ENCODE assay signal across 24 mouse cellular contexts in genomic region chr10:82680769-82681168, GRCm38 (mm10). TPM values are rescaled to one million over a fixed set of nuclear protein-coding genes. Genes with fewer than 3 reads are reported as not detected.
DNase-seq lines count a peak whose midpoint lies in the region; ATAC-seq and TF ChIP-seq lines count a peak whose summit lies in the region.
"Had no signal": no experiment of that assay in that cellular context is flagged by ENCODE, and none has a peak within 500 bp of the region (broad histone marks: within the 10 kb centered on the region; RNA-seq: fewer than 3 reads in every experiment).

No protein-coding gene starts in this region.

- no peak for TF ChIP-seq CTCF in layer of hippocampus, adult 2 months (conservative IDR thresholded peaks at IDR 0.05)
- TF ChIP-seq CTCF in left cerebral cortex, adult 2 months (IDR thresholded peaks at IDR 0.05) = no peak
- no peak for TF ChIP-seq CTCF in thymus, adult 2 months (IDR thresholded peaks at IDR 0.05; ENCODE audit: borderline replicate concordance, control insufficient read depth, extremely low read depth, insufficient read depth, low read length, poor library complexity)

- peak; percentile 62 to 88 for DNase-seq in layer of hippocampus, adult 2 months (ENCODE audit: low spot score in 2 of 2)
- DNase-seq in layer of hippocampus, postnatal 10 days (ENCODE audit: low spot score in 2 of 2) = no peak
- DNase-seq in frontal cortex, adult 2 months (ENCODE audit: extremely low spot score in 1 of 2, low spot score in 1 of 2) = peak; percentile 85 to 86
- DNase-seq in left cerebral cortex, adult 2 months (ENCODE audit: extremely low spot score in 1 of 2, low spot score in 2 of 2) = peak; percentile 33 to 48
- peak; percentile 71 to 88 for DNase-seq in right cerebral cortex, postnatal 36 days (ENCODE audit: low spot score in 2 of 2)
- no peak for DNase-seq in thymus, adult 2 months
- DNase-seq: adrenal gland, postnatal 14 days; cerebellum, adult 11 months; cerebellum, postnatal 14 days; forebrain, postnatal 0 days; gastrocnemius, postnatal 14 days; heart, adult 2 months; kidney, adult 18-20 months; kidney, postnatal 10 days; lung, postnatal 10 days; thymus, postnatal 25 days had no signal

- H3K36me3 ChIP-seq in thymus, adult 2 months (ENCODE audit: control insufficient read depth, insufficient read depth, low read length) = no peaks in the 10 kb centered on the region
- no peaks in the 10 kb centered on the region for H3K36me3 ChIP-seq in midbrain, embryonic 16.5 days (ENCODE audit: control insufficient read depth, insufficient read depth, low read length)
- H3K36me3 ChIP-seq: forebrain, embryonic 10.5 days; limb, embryonic 15.5 days; midbrain, embryonic 12.5 days; neural tube, embryonic 12.5 days had no signal

- peaks cover 10% of the 10 kb centered on the region for H3K4me1 ChIP-seq in thymus, adult 2 months (replicated peaks; ENCODE audit: control insufficient read depth, insufficient read depth, low read length)
- H3K4me1 ChIP-seq in midbrain, embryonic 16.5 days (ENCODE audit: control insufficient read depth, insufficient read depth, low read length) = no peaks in the 10 kb centered on the region
- H3K4me1 ChIP-seq: forebrain, embryonic 10.5 days; limb, embryonic 15.5 days; midbrain, embryonic 12.5 days; neural tube, embryonic 12.5 days had no signal

- no peak for TF ChIP-seq POLR2A in thymus, adult 2 months (IDR thresholded peaks at IDR 0.05; ENCODE audit: control insufficient read depth, extremely low read depth, insufficient read depth, low read length, poor library complexity)

- intact Hi-C loops in left cerebral cortex, adult 2 months (cut with DNase I) = loop anchor here (1.0 kb wide), 2 partner anchors 9 to 18 kb away; no protein-coding TSS in a partner anchor

- H3K4me2 ChIP-seq in midbrain, embryonic 16.5 days (ENCODE audit: low read length) = no peak overlapping the region
- H3K4me2 ChIP-seq: limb, embryonic 15.5 days; midbrain, embryonic 12.5 days; neural tube, embryonic 12.5 days had no signal

- no peaks in the 10 kb centered on the region for H3K9me3 ChIP-seq in midbrain, embryonic 16.5 days (replicated peaks; ENCODE audit: control insufficient read depth, low read length, poor library complexity, severe bottlenecking)
- H3K9me3 ChIP-seq: forebrain, embryonic 10.5 days; limb, embryonic 15.5 days; midbrain, embryonic 12.5 days; neural tube, embryonic 12.5 days had no signal

- WGBS in thymus, adult 2 months = 97% methylated on average over 5 of the region's 5 CpGs
- 92% methylated on average over 5 of the region's 5 CpGs for WGBS in midbrain, embryonic 16.5 days

- H3K9ac ChIP-seq in midbrain, embryonic 16.5 days (ENCODE audit: low read depth, low read length) = no peak overlapping the region
- H3K9ac ChIP-seq: forebrain, postnatal 0 days; limb, embryonic 15.5 days; midbrain, embryonic 12.5 days; neural tube, embryonic 12.5 days had no signal

- peak overlapping the region; percentile 85 for H3K27ac ChIP-seq in layer of hippocampus, adult 2 months
- peak overlapping the region; percentile 88 for H3K27ac ChIP-seq in left cerebral cortex, adult 2 months
- H3K27ac ChIP-seq in thymus, adult 2 months (ENCODE audit: control insufficient read depth, insufficient read depth, low read length) = no peak overlapping the region
- H3K27ac ChIP-seq in midbrain, embryonic 16.5 days (ENCODE audit: low read length) = no peak overlapping the region
- H3K27ac ChIP-seq: forebrain, embryonic 10.5 days; heart, adult 2 months; hindbrain, postnatal 0 days; limb, embryonic 15.5 days; midbrain, embryonic 12.5 days; neural tube, embryonic 12.5 days; stomach, postnatal 0 days had no signal

- H3K27me3 ChIP-seq in thymus, adult 2 months (ENCODE audit: control insufficient read depth, insufficient read depth, low read length) = no peaks in the 10 kb centered on the region
- H3K27me3 ChIP-seq in midbrain, embryonic 16.5 days (ENCODE audit: control insufficient read depth, insufficient read depth, low read depth, low read length) = no peaks in the 10 kb centered on the region
- H3K27me3 ChIP-seq: CH12.LX; limb, embryonic 15.5 days; midbrain, embryonic 12.5 days; neural tube, embryonic 12.5 days had no signal

- no peak overlapping the region for H3K4me3 ChIP-seq in layer of hippocampus, adult 2 months
- H3K4me3 ChIP-seq in left cerebral cortex, adult 2 months = no peak overlapping the region
- no peak overlapping the region for H3K4me3 ChIP-seq in thymus, adult 2 months (ENCODE audit: control insufficient read depth, insufficient read depth, low read length)
- no peak overlapping the region for H3K4me3 ChIP-seq in midbrain, embryonic 16.5 days (ENCODE audit: low read depth, low read length)
- H3K4me3 ChIP-seq: forebrain, embryonic 10.5 days; heart, adult 2 months; limb, embryonic 15.5 days; midbrain, embryonic 12.5 days; neural tube, embryonic 12.5 days had no signal

- no peak for ATAC-seq in midbrain, embryonic 16.5 days
- ATAC-seq: forebrain, postnatal 0 days; hindbrain, postnatal 0 days had no signal

RNA-seq across cellular contexts. Expression of gene Glt8d2, which starts 9.7 kb away (rescaled TPM):
- total RNA-seq in layer of hippocampus, adult 2 months (2021) = 10 to 100 TPM; 17.9 to 18.6 TPM
- total RNA-seq in layer of hippocampus, postnatal 10 days (2021) = 1 to 10 TPM; 5.6 to 6.1 TPM
- 11.0 and 11.3 TPM in 2 replicates for polyA plus RNA-seq in frontal cortex, adult 2 months (2012; rRNA removed)
- 10 to 100 TPM; 22.4 to 26.6 TPM for total RNA-seq in left cerebral cortex, adult 2 months (2021)
- 7.9 and 8.9 TPM in 2 replicates for polyA plus RNA-seq in thymus, adult 2 months (2012; rRNA removed)
- polyA plus RNA-seq in midbrain, embryonic 16.5 days (2015; fragmentation: Nextera tagmentation; extraction: Ambion mirVana) = 0.63 and 0.68 TPM in 2 replicates
- total RNA-seq: CH12.LX had no signal

RNA-seq across cellular contexts. Expression of gene Hcfc2, which starts 15.2 kb away (rescaled TPM):
- 10 to 100 TPM; 46.7 to 51.5 TPM for total RNA-seq in layer of hippocampus, adult 2 months (2021)
- 10 to 100 TPM; 41.8 to 42.0 TPM for total RNA-seq in layer of hippocampus, postnatal 10 days (2021)
- 26.4 and 27.3 TPM in 2 replicates for polyA plus RNA-seq in frontal cortex, adult 2 months (2012; rRNA removed)
- total RNA-seq in left cerebral cortex, adult 2 months (2021) = 10 to 100 TPM; 45.1 to 47.4 TPM
- polyA plus RNA-seq in thymus, adult 2 months (2012; rRNA removed) = 17.0 and 17.1 TPM in 2 replicates
- polyA plus RNA-seq in midbrain, embryonic 16.5 days (2015; fragmentation: Nextera tagmentation; extraction: Ambion mirVana) = 39.2 and 47.9 TPM in 2 replicates

RNA-seq across cellular contexts. Expression of gene Tdg, which starts 51.1 kb away (rescaled TPM):
- 10 to 100 TPM; 44.7 to 47.9 TPM for total RNA-seq in layer of hippocampus, adult 2 months (2021)
- 10 to 100 TPM; 80.4 to 84.4 TPM for total RNA-seq in layer of hippocampus, postnatal 10 days (2021)
- polyA plus RNA-seq in frontal cortex, adult 2 months (2012; rRNA removed) = 59.9 and 61.2 TPM in 2 replicates
- total RNA-seq in left cerebral cortex, adult 2 months (2021) = 10 to 100 TPM; 42.7 to 50.2 TPM
- polyA plus RNA-seq in thymus, adult 2 months (2012; rRNA removed) = 49.9 and 51.5 TPM in 2 replicates
- polyA plus RNA-seq in midbrain, embryonic 16.5 days (2015; fragmentation: Nextera tagmentation; extraction: Ambion mirVana) = 147 and 161 TPM in 2 replicates

RNA-seq across cellular contexts. Expression of gene 1190007I07Rik, which starts 57.7 kb away (rescaled TPM):
- 10 to 100 TPM; 21.7 to 23.1 TPM for total RNA-seq in layer of hippocampus, adult 2 months (2021)
- 10 to 100 TPM; 13.4 to 18.8 TPM for total RNA-seq in layer of hippocampus, postnatal 10 days (2021)
- polyA plus RNA-seq in frontal cortex, adult 2 months (2012; rRNA removed) = 34.4 TPM in 2 replicates
- 10 to 100 TPM; 16.6 to 21.0 TPM for total RNA-seq in left cerebral cortex, adult 2 months (2021)
- 56.9 and 67.7 TPM in 2 replicates for polyA plus RNA-seq in thymus, adult 2 months (2012; rRNA removed)
- 35.4 and 35.5 TPM in 2 replicates for polyA plus RNA-seq in midbrain, embryonic 16.5 days (2015; fragmentation: Nextera tagmentation; extraction: Ambion mirVana)

Comparison
In these comparisons a context has a peak if more than half of its experiments do, and no peak if none do; other contexts are left out.
1. DNase-seq: peak in layer of hippocampus, adult 2 months (2 of 2), frontal cortex, adult 2 months (2 of 2), left cerebral cortex, adult 2 months (2 of 2) and right cerebral cortex, postnatal 36 days (2 of 2); none in layer of hippocampus, postnatal 10 days (0 of 2) and thymus, adult 2 months (single experiment).
2. H3K27ac ChIP-seq: peak in layer of hippocampus, adult 2 months (single experiment) and left cerebral cortex, adult 2 months (single experiment); none in thymus, adult 2 months (single experiment) and midbrain, embryonic 16.5 days (single experiment).